Mouse (Mus musculus): ENCODE measurements around the gene Cerkl. TPM values are rescaled to one million over a fixed set of nuclear protein-coding genes. Genes with fewer than 3 reads are reported as not detected.

Cerkl gene
- polyA plus RNA-seq, 1 experiment: 13.1 TPM

GRCm38 (mm10) chr2:79451438-79451837, 5.1 kb downstream of the Cerkl start:
- Histone ChIP-seq H3K27ac (ENCODE audit: insufficient read depth, low read length) (peak overlapping the region; percentile 68; the same call in 1 of the 2 replicates), H3K27me3 (ENCODE audit: control insufficient read depth, insufficient read depth, low read length) (no peaks in the 10 kb centered on the region), H3K4me3 (replicated peaks; ENCODE audit: insufficient read depth, low read depth, low read length) (peak overlapping the region; percentile 47), H3K4me1 (ENCODE audit: control insufficient read depth, insufficient read depth, low read length) (peaks cover 5% of the 10 kb centered on the region; the same call in 1 of the 2 replicates)
- TF ChIP-seq POLR2A (IDR thresholded peaks at IDR 0.05; ENCODE audit: borderline replicate concordance, insufficient read depth, low read length) (0 out of 2 replicates have a peak, but pooled peaks have one; percentile 19), CTCF (IDR thresholded peaks at IDR 0.05; ENCODE audit: borderline replicate concordance, insufficient read depth, low read depth, low read length) (no peak)
- 6% methylated on average over 5 of the region's 5 CpGs for WGBS
- peak in 1 of 2 experiments; percentile 48 for DNase-seq

- peak overlapping the region; percentile 38 for H3K4me3 ChIP-seq (replicated peaks; ENCODE audit: insufficient read depth, low read depth, low read length)
- DNase-seq: peak in 1 of 2 experiments; percentile 43
- no peak for TF ChIP-seq CTCF (IDR thresholded peaks at IDR 0.05; ENCODE audit: borderline replicate concordance, insufficient read depth, low read depth, low read length)
- TF ChIP-seq POLR2A (IDR thresholded peaks at IDR 0.05; ENCODE audit: borderline replicate concordance, insufficient read depth, low read length): peak; percentile 23; the same call in 1 of the 2 replicates
- peak overlapping the region; percentile 69; the same call in 1 of the 2 replicates for H3K27ac ChIP-seq (ENCODE audit: insufficient read depth, low read length)
- 10% methylated on average over 4 of the region's 4 CpGs for WGBS
- H3K4me1 ChIP-seq (ENCODE audit: control insufficient read depth, insufficient read depth, low read length): peaks cover 5% of the 10 kb centered on the region; the same call in 1 of the 2 replicates
- no peaks in the 10 kb centered on the region for H3K27me3 ChIP-seq (ENCODE audit: control insufficient read depth, insufficient read depth, low read length)
Observed at GRCm38 (mm10) chr2:79450684-79451394, 5.7 kb downstream of the Cerkl start.

- no peak for TF ChIP-seq CTCF (IDR thresholded peaks at IDR 0.05; ENCODE audit: borderline replicate concordance, insufficient read depth, low read depth, low read length)
- no peak overlapping the region for H3K4me3 ChIP-seq (replicated peaks; ENCODE audit: insufficient read depth, low read depth, low read length)
- peaks cover 14% of the 10 kb centered on the region for H3K4me1 ChIP-seq (ENCODE audit: control insufficient read depth, insufficient read depth, low read length)
- peak; percentile 56 to 65 for DNase-seq
- 20% methylated on average over 4 of the region's 4 CpGs for WGBS
- H3K27me3 ChIP-seq (ENCODE audit: control insufficient read depth, insufficient read depth, low read length): no peaks in the 10 kb centered on the region
- peak overlapping the region; percentile 26 for H3K27ac ChIP-seq (ENCODE audit: insufficient read depth, low read length)
Observed at GRCm38 (mm10) chr2:79449371-79449770, 7.2 kb downstream of the Cerkl start.

- TF ChIP-seq POLR2A (IDR thresholded peaks at IDR 0.05; ENCODE audit: borderline replicate concordance, insufficient read depth, low read length) (no peak), CTCF (IDR thresholded peaks at IDR 0.05; ENCODE audit: borderline replicate concordance, insufficient read depth, low read depth, low read length) (no peak)
- Histone ChIP-seq H3K27me3 (ENCODE audit: control insufficient read depth, insufficient read depth, low read length) (no peaks in the 10 kb centered on the region), H3K4me1 (ENCODE audit: control insufficient read depth, insufficient read depth, low read length) (peaks cover 19% of the 10 kb centered on the region), H3K4me3 (replicated peaks; ENCODE audit: insufficient read depth, low read depth, low read length) (no peak overlapping the region), H3K27ac (ENCODE audit: insufficient read depth, low read length) (no peak overlapping the region)
- DNase-seq: no peak
- WGBS: 94% methylated on average over 1 of the region's 1 CpGs
Observed at GRCm38 (mm10) chr2:79447198-79447597, 9.4 kb downstream of the Cerkl start.

GRCm38 (mm10) chr2:79443861-79444620, 12.5 kb downstream of the Cerkl start:
- Histone ChIP-seq H3K4me1 (ENCODE audit: control insufficient read depth, insufficient read depth, low read length) (peaks cover 22% of the 10 kb centered on the region), H3K27me3 (ENCODE audit: control insufficient read depth, insufficient read depth, low read length) (no peaks in the 10 kb centered on the region), H3K4me3 (replicated peaks; ENCODE audit: insufficient read depth, low read depth, low read length) (no peak overlapping the region), H3K27ac (ENCODE audit: insufficient read depth, low read length) (peak overlapping the region; percentile 82)
- peak in 1 of 2 experiments; percentile 63 for DNase-seq
- 35% methylated on average over 3 of the region's 3 CpGs for WGBS
- TF ChIP-seq POLR2A (IDR thresholded peaks at IDR 0.05; ENCODE audit: borderline replicate concordance, insufficient read depth, low read length): no peak
- no peak for TF ChIP-seq CTCF (IDR thresholded peaks at IDR 0.05; ENCODE audit: borderline replicate concordance, insufficient read depth, low read depth, low read length)

- Histone ChIP-seq H3K4me3 (replicated peaks; ENCODE audit: insufficient read depth, low read depth, low read length) (no peak overlapping the region), H3K27me3 (ENCODE audit: control insufficient read depth, insufficient read depth, low read length) (no peaks in the 10 kb centered on the region), H3K27ac (ENCODE audit: insufficient read depth, low read length) (peak overlapping the region; percentile 82; the same call in 1 of the 2 replicates), H3K4me1 (ENCODE audit: control insufficient read depth, insufficient read depth, low read length) (peaks cover 22% of the 10 kb centered on the region)
- DNase-seq: peak; percentile 82 to 92
- WGBS: 9% methylated on average over 2 of the region's 2 CpGs
- no peak for TF ChIP-seq CTCF (IDR thresholded peaks at IDR 0.05; ENCODE audit: borderline replicate concordance, insufficient read depth, low read depth, low read length)
- no peak for TF ChIP-seq POLR2A (IDR thresholded peaks at IDR 0.05; ENCODE audit: borderline replicate concordance, insufficient read depth, low read length)
Observed at GRCm38 (mm10) chr2:79443401-79443800, 13.2 kb downstream of the Cerkl start.

GRCm38 (mm10) chr2:79442906-79443305, 13.7 kb downstream of the Cerkl start:
- Histone ChIP-seq H3K4me1 (ENCODE audit: control insufficient read depth, insufficient read depth, low read length) (peaks cover 22% of the 10 kb centered on the region), H3K4me3 (replicated peaks; ENCODE audit: insufficient read depth, low read depth, low read length) (no peak overlapping the region)

More at GRCm38 (mm10) chr2:79442906-79443305, 13.7 kb downstream of the Cerkl start:
- Histone ChIP-seq H3K27me3 (ENCODE audit: control insufficient read depth, insufficient read depth, low read length) (no peaks in the 10 kb centered on the region), H3K27ac (ENCODE audit: insufficient read depth, low read length) (peak overlapping the region; percentile 82; the same call in 1 of the 2 replicates)
- TF ChIP-seq CTCF (IDR thresholded peaks at IDR 0.05; ENCODE audit: borderline replicate concordance, insufficient read depth, low read depth, low read length) (no peak), POLR2A (IDR thresholded peaks at IDR 0.05; ENCODE audit: borderline replicate concordance, insufficient read depth, low read length) (peak; percentile 49; the same call in 1 of the 2 replicates)
- peak; percentile 85 to 97 for DNase-seq
- 16% methylated on average over 6 of the region's 6 CpGs for WGBS

Data from cerebellum, adult 2 months (tissue).